Mouse (Mus musculus): ENCODE results near the gene Sele. TPM values are rescaled to one million over a fixed set of nuclear protein-coding genes. Genes with fewer than 3 reads are reported as not detected.
"Not testable (repeated sequence)": the region's sequence is repeated elsewhere in the genome, so short reads cannot be mapped to it uniquely, and the experiment has no call there.

Sele gene
- total RNA-seq (2018; cell fraction: chromatin; rRNA removed) = 10 to 100 TPM in 5 of 26 experiments, 1 to 10 TPM in 6, under 1 TPM in 4, not detected in 11; 0.22 to 27.4 (median 3.6) TPM
- 10 to 100 TPM in 2 of 26 experiments, 1 to 10 TPM in 6, under 1 TPM in 10, not detected in 8; 0.04 to 16.6 (median 0.77) TPM for total RNA-seq (2018; cell fraction: cytosol; rRNA removed)
- 10 to 100 TPM in 5 of 26 experiments, 1 to 10 TPM in 5, under 1 TPM in 6, not detected in 10; 0.20 to 18.7 (median 5.5) TPM for total RNA-seq (2018; cell fraction: nucleus; rRNA removed)
- 0.09 TPM in 1 of 3 replicates, not detected in the others for polyA plus RNA-seq (2018)

GRCm38 (mm10) chr1:164047934-164048333, at the start of gene Sele:
Gene Sele (plus strand): TSS chr1:164048234.
- 78% methylated on average over 5 of the region's 5 CpGs for WGBS (ENCODE audit: missing documents)
- Histone ChIP-seq H3K4me3 (ENCODE audit: inconsistent target) (no peak within 1 kb of the TSS), H3K36me3 (ENCODE audit: inconsistent target) (no peaks in the 10 kb centered on the region), H3K27ac (no peak within 1 kb of the TSS), H3K79me2 (ENCODE audit: inconsistent target) (no peaks in the 10 kb centered on the region)

- WGBS (ENCODE audit: missing documents) = 63% methylated on average over 6 of the region's 6 CpGs
- H3K27ac ChIP-seq = no peak overlapping the region
- no peaks in the 10 kb centered on the region for H3K36me3 ChIP-seq (ENCODE audit: inconsistent target)
- H3K4me3 ChIP-seq (ENCODE audit: inconsistent target) = no peak overlapping the region
- no peaks in the 10 kb centered on the region for H3K79me2 ChIP-seq (ENCODE audit: inconsistent target)
These were observed 46.1 kb upstream of the Sele start for GRCm38 (mm10) chr1:164001831-164002452.

- Histone ChIP-seq H3K36me3 (ENCODE audit: inconsistent target) (no peaks in the 10 kb centered on the region), H3K79me2 (ENCODE audit: inconsistent target) (no peaks in the 10 kb centered on the region), H3K4me3 (ENCODE audit: inconsistent target) (no peak overlapping the region), H3K27ac (no peak overlapping the region)
- WGBS (ENCODE audit: missing documents) = 90% methylated on average over 3 of the region's 3 CpGs
These were observed 43.7 kb upstream of the Sele start for GRCm38 (mm10) chr1:164004311-164004710.

- H3K4me3 ChIP-seq (ENCODE audit: inconsistent target) = no peak overlapping the region
- H3K79me2 ChIP-seq (ENCODE audit: inconsistent target) = no peaks in the 10 kb centered on the region
- WGBS (ENCODE audit: missing documents) = 50% methylated on average over 2 of the region's 2 CpGs
- H3K36me3 ChIP-seq (ENCODE audit: inconsistent target) = no peaks in the 10 kb centered on the region
- H3K27ac ChIP-seq = no peak overlapping the region
These were observed 38.8 kb upstream of the Sele start for GRCm38 (mm10) chr1:164009235-164009634.

- Histone ChIP-seq H3K79me2 (ENCODE audit: inconsistent target) (no peaks in the 10 kb centered on the region), H3K27ac (no peak overlapping the region), H3K4me3 (ENCODE audit: inconsistent target) (no peak overlapping the region), H3K36me3 (ENCODE audit: inconsistent target) (no peaks in the 10 kb centered on the region)
- WGBS (ENCODE audit: missing documents) = 18% methylated on average over 1 of the region's 1 CpGs
These were observed 33.4 kb upstream of the Sele start for GRCm38 (mm10) chr1:164014616-164015015.

GRCm38 (mm10) chr1:164018221-164018896, 29.7 kb upstream of the Sele start:
- no peak overlapping the region for H3K27ac ChIP-seq
- no peak overlapping the region for H3K4me3 ChIP-seq (ENCODE audit: inconsistent target)
- H3K36me3 ChIP-seq (ENCODE audit: inconsistent target) = no peaks in the 10 kb centered on the region
- WGBS (ENCODE audit: missing documents) = 91% methylated on average over 15 of the region's 16 CpGs
- H3K79me2 ChIP-seq (ENCODE audit: inconsistent target) = no peaks in the 10 kb centered on the region

- Histone ChIP-seq H3K36me3 (ENCODE audit: inconsistent target) (no peaks in the 10 kb centered on the region), H3K79me2 (ENCODE audit: inconsistent target) (no peaks in the 10 kb centered on the region), H3K4me3 (ENCODE audit: inconsistent target) (no peak overlapping the region), H3K27ac (no peak overlapping the region)
- WGBS (ENCODE audit: missing documents) = 92% methylated on average over 6 of the region's 6 CpGs
These were observed 28.2 kb upstream of the Sele start for GRCm38 (mm10) chr1:164019789-164020188.

- not testable (repeated sequence) for H3K27ac ChIP-seq; H3K4me3 ChIP-seq (ENCODE audit: inconsistent target); H3K36me3 ChIP-seq (ENCODE audit: inconsistent target); H3K79me2 ChIP-seq (ENCODE audit: inconsistent target)
- 98% methylated on average over 3 of the region's 3 CpGs for WGBS (ENCODE audit: missing documents)
These were observed 27.3 kb upstream of the Sele start for GRCm38 (mm10) chr1:164020746-164021145.

- 79% methylated on average over 5 of the region's 5 CpGs for whole genome bisulfite sequencing (ENCODE audit: missing documents)
These were observed 25.9 kb upstream of the Sele start for GRCm38 (mm10) chr1:164022106-164022505.

GRCm38 (mm10) chr1:164025685-164026084, 22.3 kb upstream of the Sele start:
- Histone ChIP-seq H3K27ac (no peak overlapping the region), H3K36me3 (ENCODE audit: inconsistent target) (no peaks in the 10 kb centered on the region), H3K79me2 (ENCODE audit: inconsistent target) (no peaks in the 10 kb centered on the region), H3K4me3 (ENCODE audit: inconsistent target) (no peak overlapping the region)
- 98% methylated on average over 4 of the region's 4 CpGs for WGBS (ENCODE audit: missing documents)

More at GRCm38 (mm10) chr1:164022106-164022505, 25.9 kb upstream of the Sele start:
- not testable (repeated sequence) for H3K36me3 ChIP-seq (ENCODE audit: inconsistent target); H3K79me2 ChIP-seq (ENCODE audit: inconsistent target); H3K4me3 ChIP-seq (ENCODE audit: inconsistent target); H3K27ac ChIP-seq

GRCm38 (mm10) chr1:164027416-164027815, 20.6 kb upstream of the Sele start:
- Histone ChIP-seq H3K79me2 (ENCODE audit: inconsistent target) (no peaks in the 10 kb centered on the region), H3K4me3 (ENCODE audit: inconsistent target) (no peak overlapping the region), H3K27ac (no peak overlapping the region), H3K36me3 (ENCODE audit: inconsistent target) (no peaks in the 10 kb centered on the region)
- 81% methylated on average over 5 of the region's 5 CpGs for WGBS (ENCODE audit: missing documents)

GRCm38 (mm10) chr1:164040385-164041135, 7.5 kb upstream of the Sele start:
- Histone ChIP-seq H3K27ac (no peak overlapping the region), H3K79me2 (ENCODE audit: inconsistent target) (no peaks in the 10 kb centered on the region), H3K36me3 (ENCODE audit: inconsistent target) (no peaks in the 10 kb centered on the region), H3K4me3 (ENCODE audit: inconsistent target) (no peak overlapping the region)
- WGBS (ENCODE audit: missing documents) = 91% methylated on average over 10 of the region's 10 CpGs

- 95% methylated on average over 3 of the region's 3 CpGs for WGBS (ENCODE audit: missing documents)
- H3K27ac ChIP-seq = no peak overlapping the region
- H3K36me3 ChIP-seq (ENCODE audit: inconsistent target) = no peaks in the 10 kb centered on the region
- H3K4me3 ChIP-seq (ENCODE audit: inconsistent target) = no peak overlapping the region
- H3K79me2 ChIP-seq (ENCODE audit: inconsistent target) = no peaks in the 10 kb centered on the region
These were observed 4.5 kb upstream of the Sele start for GRCm38 (mm10) chr1:164043549-164043948.

GRCm38 (mm10) chr1:164053561-164053960, 5.5 kb downstream of the Sele start:
- no peaks in the 10 kb centered on the region for H3K36me3 ChIP-seq (ENCODE audit: inconsistent target)
- H3K79me2 ChIP-seq (ENCODE audit: inconsistent target) = no peaks in the 10 kb centered on the region
- WGBS (ENCODE audit: missing documents) = 68% methylated on average over 9 of the region's 9 CpGs
- H3K4me3 ChIP-seq (ENCODE audit: inconsistent target) = no peak overlapping the region
- H3K27ac ChIP-seq = no peak overlapping the region
